In genomic region chr10:127340577-127341359, GRCm38 (mm10) we compare ENCODE assay signal across 8 mouse cellular contexts. TPM values are rescaled to one million over a fixed set of nuclear protein-coding genes. Genes with fewer than 3 reads are reported as not detected.
DNase-seq lines count a peak whose midpoint lies in the region; ATAC-seq lines count a peak whose summit lies in the region.

No protein-coding gene starts in this region.

- H3K4me1 ChIP-seq in hindbrain, embryonic 13.5 days (replicated peaks): peaks cover 37% of the 10 kb centered on the region
- peaks cover 37% of the 10 kb centered on the region for H3K4me1 ChIP-seq in midbrain, embryonic 15.5 days

- no peaks in the 10 kb centered on the region for H3K9me3 ChIP-seq in hindbrain, embryonic 13.5 days
- no peaks in the 10 kb centered on the region for H3K9me3 ChIP-seq in midbrain, embryonic 15.5 days

- H3K4me2 ChIP-seq in hindbrain, embryonic 13.5 days: peak overlapping the region; percentile 61
- peak overlapping the region; percentile 49 for H3K4me2 ChIP-seq in midbrain, embryonic 15.5 days

- 0 out of 2 replicates have a peak overlapping the region, but pooled peaks have one; percentile 20 for H3K9ac ChIP-seq in hindbrain, embryonic 13.5 days
- no peak overlapping the region for H3K9ac ChIP-seq in midbrain, embryonic 15.5 days

- H3K27ac ChIP-seq in hindbrain, embryonic 13.5 days: no peak overlapping the region
- no peak overlapping the region for H3K27ac ChIP-seq in midbrain, embryonic 15.5 days

- H3K27me3 ChIP-seq in hindbrain, embryonic 13.5 days: peaks cover 51% of the 10 kb centered on the region
- peaks cover 32% of the 10 kb centered on the region for H3K27me3 ChIP-seq in midbrain, embryonic 15.5 days (replicated peaks)

- peak; percentile 55 for DNase-seq in kidney, postnatal 10 days
- DNase-seq in kidney, adult 18-20 months: no peak
- peak; percentile 85 for DNase-seq in embryo, embryonic 10 days (ENCODE audit: low spot score)
- DNase-seq in adrenal gland, postnatal 14 days: no peak
- no peak for DNase-seq in frontal cortex, adult 2 months (ENCODE audit: extremely low spot score in 1 of 2, low spot score in 1 of 2)
- no peak for DNase-seq in thymus, postnatal 4 days

- no peaks in the 10 kb centered on the region for H3K36me3 ChIP-seq in hindbrain, embryonic 13.5 days
- H3K36me3 ChIP-seq in midbrain, embryonic 15.5 days (replicated peaks): no peaks in the 10 kb centered on the region

- whole genome bisulfite sequencing in hindbrain, embryonic 13.5 days: under 1% methylated on average over 27 of the region's 27 CpGs
- under 1% methylated on average over 27 of the region's 27 CpGs for WGBS in midbrain, embryonic 15.5 days

- ATAC-seq in hindbrain, embryonic 13.5 days (ENCODE audit: low FRiP score): no peak
- no peak for ATAC-seq in midbrain, embryonic 15.5 days (replicated peaks)

- H3K4me3 ChIP-seq in hindbrain, embryonic 13.5 days: peak overlapping the region; percentile 35
- H3K4me3 ChIP-seq in midbrain, embryonic 15.5 days: peak overlapping the region; percentile 24

RNA-seq across cellular contexts. Expression of gene Gli1, which starts 1.0 kb away (rescaled TPM):
- 1.6 and 1.8 TPM in 2 replicates for polyA plus RNA-seq in hindbrain, embryonic 13.5 days (2015; fragmentation: Nextera tagmentation; extraction: Ambion mirVana)
- polyA plus RNA-seq in midbrain, embryonic 15.5 days (2015; fragmentation: Nextera tagmentation; extraction: Ambion mirVana): 1.1 and 1.5 TPM in 2 replicates
- total RNA-seq in adrenal gland, postnatal 14 days (2021): 3.9 and 4.7 TPM in 2 replicates
- polyA plus RNA-seq in frontal cortex, adult 2 months (2012; rRNA removed): 2.0 and 3.2 TPM in 2 replicates

RNA-seq across cellular contexts. Expression of gene Inhbe, which starts 13.4 kb away (rescaled TPM):
- polyA plus RNA-seq in hindbrain, embryonic 13.5 days (2015; fragmentation: Nextera tagmentation; extraction: Ambion mirVana): not detected in 2 replicates
- polyA plus RNA-seq in midbrain, embryonic 15.5 days (2015; fragmentation: Nextera tagmentation; extraction: Ambion mirVana): 0.04 and 0.06 TPM in 2 replicates
- total RNA-seq in adrenal gland, postnatal 14 days (2021): 0.82 TPM in 1 of 2 replicates, not detected in the other
- polyA plus RNA-seq in frontal cortex, adult 2 months (2012; rRNA removed): 0.10 and 0.13 TPM in 2 replicates

RNA-seq across cellular contexts. Expression of gene Arhgap9, which starts 19.0 kb away (rescaled TPM):
- 1.0 and 1.1 TPM in 2 replicates for polyA plus RNA-seq in hindbrain, embryonic 13.5 days (2015; fragmentation: Nextera tagmentation; extraction: Ambion mirVana)
- polyA plus RNA-seq in midbrain, embryonic 15.5 days (2015; fragmentation: Nextera tagmentation; extraction: Ambion mirVana): 0.87 and 0.99 TPM in 2 replicates
- 2.1 and 15.2 TPM in 2 replicates for total RNA-seq in adrenal gland, postnatal 14 days (2021)
- polyA plus RNA-seq in frontal cortex, adult 2 months (2012; rRNA removed): 1.1 and 1.3 TPM in 2 replicates

RNA-seq across cellular contexts. Expression of gene Mars, which starts 29.2 kb away (rescaled TPM):
- polyA plus RNA-seq in hindbrain, embryonic 13.5 days (2015; fragmentation: Nextera tagmentation; extraction: Ambion mirVana): 116 and 119 TPM in 2 replicates
- polyA plus RNA-seq in midbrain, embryonic 15.5 days (2015; fragmentation: Nextera tagmentation; extraction: Ambion mirVana): 121 and 123 TPM in 2 replicates
- total RNA-seq in adrenal gland, postnatal 14 days (2021): 81.9 and 98.4 TPM in 2 replicates
- polyA plus RNA-seq in frontal cortex, adult 2 months (2012; rRNA removed): 63.1 and 81.8 TPM in 2 replicates

RNA-seq across cellular contexts. Expression of gene Inhbc, which starts 29.5 kb away (rescaled TPM):
- polyA plus RNA-seq in hindbrain, embryonic 13.5 days (2015; fragmentation: Nextera tagmentation; extraction: Ambion mirVana): 0.09 TPM in 1 of 2 replicates, not detected in the other
- not detected in 2 replicates for polyA plus RNA-seq in midbrain, embryonic 15.5 days (2015; fragmentation: Nextera tagmentation; extraction: Ambion mirVana)
- total RNA-seq in adrenal gland, postnatal 14 days (2021): 0.79 and 14.4 TPM in 2 replicates
- not detected in 2 replicates for polyA plus RNA-seq in frontal cortex, adult 2 months (2012; rRNA removed)

Comparison
In these comparisons a context has a peak if more than half of its experiments do, and no peak if none do; other contexts are left out.
1. DNase-seq: peak in kidney, postnatal 10 days (single experiment) and embryo, embryonic 10 days (single experiment); none in kidney, adult 18-20 months (single experiment), adrenal gland, postnatal 14 days (single experiment), frontal cortex, adult 2 months (0 of 2) and thymus, postnatal 4 days (single experiment).